Mouse (Mus musculus) central nervous system, embryonic 14 days (tissue): Measurements from ENCODE around the gene Ccr1l1. TPM values are rescaled to one million over a fixed set of nuclear protein-coding genes. Genes with fewer than 3 reads are reported as not detected.

Experiments
- polyA plus RNA-seq: library from polyadenylated mRNA; depleted of rRNA; stranded (reverse); fragments of >200 nt; gene quantifications from 2 replicates; pipeline ENCODE4 v1.2.3, GENCODE M21; 2012; rRNA removed

Gene Ccr1l1
- not detected in 2 replicates for polyA plus RNA-seq

GRCm38 (mm10) chr9:123978308-123978707 lies at the start of gene Ccr1l1:
Gene Ccr1l1, minus strand, starts transcription at chr9:123978408.

GRCm38 (mm10) chr9:124021672-124022071 lies 43.5 kb upstream of the Ccr1l1 start, which contains the start of gene Ccr3:
Gene Ccr3, plus strand, starts transcription at chr9:124021972.

GRCm38 (mm10) chr9:123968290-123968912 lies 9.8 kb downstream of the Ccr1l1 start, which contains the start of gene Ccr1:
Gene Ccr1, minus strand, starts transcription at chr9:123968692.

Other genes starting within 250 kb of the Ccr1l1 start
- gene Cxcr6, start 171.9 kb downstream of the Ccr1l1 start, polyA plus RNA-seq, result not detected in 2 replicates
- 6.5 and 8.1 TPM in 2 replicates for gene Fyco1, start 126.5 kb downstream of the Ccr1l1 start, polyA plus RNA-seq
- gene Xcr1, start 116.4 kb downstream of the Ccr1l1 start, polyA plus RNA-seq, result not detected in 2 replicates
- 1.4 and 1.8 TPM in 2 replicates for gene Ccr1, start 9.7 kb downstream of the Ccr1l1 start, polyA plus RNA-seq
- gene Ccr3, start 43.6 kb upstream of the Ccr1l1 start, polyA plus RNA-seq, result 0.01 TPM in 1 of 2 replicates, not detected in the other
- gene Ccr2, start 123.5 kb upstream of the Ccr1l1 start, polyA plus RNA-seq, result 0.55 and 0.86 TPM in 2 replicates
- gene Ccr5, start 143.1 kb upstream of the Ccr1l1 start, polyA plus RNA-seq, result 1.7 and 2.0 TPM in 2 replicates